In genomic region chr2:164126533-164126955, GRCm38 (mm10) we compare ENCODE assay signal across 10 mouse cellular contexts. TPM values are rescaled to one million over a fixed set of nuclear protein-coding genes. Genes with fewer than 3 reads are reported as not detected.
DNase-seq lines count a peak whose midpoint lies in the region; ATAC-seq and TF ChIP-seq lines count a peak whose summit lies in the region.
"Had no signal": no experiment of that assay in that cellular context is flagged by ENCODE, and none has a peak within 500 bp of the region (broad histone marks: within the 10 kb centered on the region; RNA-seq: fewer than 3 reads in every experiment).

No protein-coding gene starts in this region.

- DNase-seq in heart, postnatal 14 days, result peak; percentile 34 to 56
- peak; percentile 42 for DNase-seq in cerebellum, adult 9-10 months
- DNase-seq in kidney, postnatal 36 days, result peak; percentile 56 to 77
- peak; percentile 58 for DNase-seq in lung, embryonic 14.5 days
- DNase-seq in urinary bladder, postnatal 10 days (ENCODE audit: low spot score), result no peak
- no peak for DNase-seq in thymus, adult 18-20 months

- H3K9me3 ChIP-seq in heart, embryonic 12.5 days (replicated peaks), result no peaks in the 10 kb centered on the region
- no peaks in the 10 kb centered on the region for H3K9me3 ChIP-seq in ES-Bruce4 (replicated peaks; ENCODE audit: control insufficient read depth, insufficient read depth, low read length, poor library complexity, severe bottlenecking)
- H3K9me3 ChIP-seq in lung, embryonic 14.5 days (ENCODE audit: low read depth, low read length), result no peaks in the 10 kb centered on the region

- no peaks in the 10 kb centered on the region for H3K4me1 ChIP-seq in heart, embryonic 12.5 days (replicated peaks)
- no peaks in the 10 kb centered on the region for H3K4me1 ChIP-seq in ES-Bruce4 (ENCODE audit: control insufficient read depth, insufficient read depth, low read length)
- H3K4me1 ChIP-seq in lung, embryonic 14.5 days (ENCODE audit: insufficient read depth), result no peaks in the 10 kb centered on the region

- no peak overlapping the region for H3K4me3 ChIP-seq in heart, embryonic 12.5 days
- H3K4me3 ChIP-seq in ES-Bruce4 (ENCODE audit: low read depth, low read length), result no peak overlapping the region
- no peak overlapping the region for H3K4me3 ChIP-seq in lung, embryonic 14.5 days (ENCODE audit: low read depth, low read length)

- TF ChIP-seq EP300 in ES-Bruce4 (IDR thresholded peaks at IDR 0.05; ENCODE audit: insufficient read depth, low read depth, low read length), result no peak

- peak; percentile 58 for TF ChIP-seq CTCF in ES-Bruce4 (IDR thresholded peaks at IDR 0.05; ENCODE audit: low read depth, low read length)
- TF ChIP-seq CTCF in lung, embryonic 14.5 days (IDR thresholded peaks at IDR 0.05; ENCODE audit: low read depth), result peak; percentile 52

- no peak overlapping the region for H3K27ac ChIP-seq in heart, embryonic 12.5 days (ENCODE audit: poor library complexity, severe bottlenecking)
- H3K27ac ChIP-seq in ES-Bruce4 (ENCODE audit: insufficient read depth, low read length), result no peak overlapping the region
- H3K27ac ChIP-seq in lung, embryonic 14.5 days (ENCODE audit: low read depth), result no peak overlapping the region

- H3K36me3 ChIP-seq in heart, embryonic 12.5 days, result peaks cover 19% of the 10 kb centered on the region; the same call in 1 of the 2 replicates
- peaks cover 15% of the 10 kb centered on the region for H3K36me3 ChIP-seq in ES-Bruce4 (ENCODE audit: control insufficient read depth, insufficient read depth, low read length, poor library complexity, severe bottlenecking)
- H3K36me3 ChIP-seq in lung, embryonic 14.5 days (ENCODE audit: insufficient read depth), result peaks cover 34% of the 10 kb centered on the region; the same call in 1 of the 2 replicates

- no peak for ATAC-seq in heart, embryonic 12.5 days (ENCODE audit: insufficient number of reproducible peaks, low FRiP score)
- no peak for ATAC-seq in lung, embryonic 14.5 days (ENCODE audit: insufficient read depth)

- no peak overlapping the region for H3K9ac ChIP-seq in heart, embryonic 12.5 days
- H3K9ac ChIP-seq in ES-Bruce4 (ENCODE audit: low read depth, poor library complexity, severe bottlenecking), result no peak overlapping the region
- no peak overlapping the region for H3K9ac ChIP-seq in lung, embryonic 14.5 days

- intact Hi-C loops in heart, postnatal 14 days (cut with DNase I), result no loop called here

- 85% methylated on average over 13 of the region's 13 CpGs for WGBS in heart, embryonic 12.5 days
- 73% methylated on average over 13 of the region's 13 CpGs for WGBS in lung, embryonic 14.5 days

- no peaks in the 10 kb centered on the region for H3K27me3 ChIP-seq in heart, embryonic 12.5 days (replicated peaks)
- H3K27me3 ChIP-seq in ES-Bruce4 (ENCODE audit: control insufficient read depth, insufficient read depth, low read length, poor library complexity, severe bottlenecking), result no peaks in the 10 kb centered on the region
- no peaks in the 10 kb centered on the region for H3K27me3 ChIP-seq in lung, embryonic 14.5 days (ENCODE audit: insufficient read depth, low read length)

- no peak for TF ChIP-seq POLR2A in ES-Bruce4 (IDR thresholded peaks at IDR 0.05; ENCODE audit: insufficient read depth, low read length)

- no peak overlapping the region for H3K4me2 ChIP-seq in heart, embryonic 12.5 days
- no peak overlapping the region for H3K4me2 ChIP-seq in lung, embryonic 14.5 days

RNA-seq across cellular contexts. Expression of gene Kcns1, which starts 44.4 kb away (rescaled TPM):
- total RNA-seq in heart, postnatal 14 days (2021), result not detected
- polyA plus RNA-seq in heart, embryonic 12.5 days (2016; fragmentation: Nextera tagmentation; extraction: Ambion mirVana), result 0.15 and 0.18 TPM in 2 replicates
- polyA plus RNA-seq in ES-Bruce4 (2011; ENCODE audit: insufficient read depth, insufficient read length, low read depth, missing spikeins), result 0.22 and 0.24 TPM in 2 replicates
- not detected in 2 replicates for polyA plus RNA-seq in lung, embryonic 14.5 days (2014; fragmentation: Nextera tagmentation; extraction: Ambion mirVana)

RNA-seq across cellular contexts. Expression of gene Tomm34, which starts 55.6 kb away (rescaled TPM):
- total RNA-seq in heart, postnatal 14 days (2021), result 10 to 100 TPM; 19.3 to 19.9 TPM
- 55.7 and 56.6 TPM in 2 replicates for polyA plus RNA-seq in heart, embryonic 12.5 days (2016; fragmentation: Nextera tagmentation; extraction: Ambion mirVana)
- 90.0 and 91.0 TPM in 2 replicates for polyA plus RNA-seq in ES-Bruce4 (2011; ENCODE audit: insufficient read depth, insufficient read length, low read depth, missing spikeins)
- polyA plus RNA-seq in lung, embryonic 14.5 days (2014; fragmentation: Nextera tagmentation; extraction: Ambion mirVana), result 54.2 and 54.4 TPM in 2 replicates

RNA-seq across cellular contexts. Expression of gene Wfdc5, which starts 56.0 kb away (rescaled TPM):
- total RNA-seq in heart, postnatal 14 days (2021), result not detected
- polyA plus RNA-seq in heart, embryonic 12.5 days (2016; fragmentation: Nextera tagmentation; extraction: Ambion mirVana), result not detected in 2 replicates
- not detected in 2 replicates for polyA plus RNA-seq in ES-Bruce4 (2011; ENCODE audit: insufficient read depth, insufficient read length, low read depth, missing spikeins)
- polyA plus RNA-seq in lung, embryonic 14.5 days (2014; fragmentation: Nextera tagmentation; extraction: Ambion mirVana), result not detected in 2 replicates
- polyA plus RNA-seq: large intestine, adult 2 months; stomach, embryonic 14.5 days had no signal

RNA-seq across cellular contexts. Expression of gene Stk4, which starts 56.4 kb away (rescaled TPM):
- 10 to 100 TPM; 17.0 to 20.4 TPM for total RNA-seq in heart, postnatal 14 days (2021)
- 22.1 and 23.4 TPM in 2 replicates for polyA plus RNA-seq in heart, embryonic 12.5 days (2016; fragmentation: Nextera tagmentation; extraction: Ambion mirVana)
- 59.9 and 74.8 TPM in 2 replicates for polyA plus RNA-seq in ES-Bruce4 (2011; ENCODE audit: insufficient read depth, insufficient read length, low read depth, missing spikeins)
- 30.7 and 33.7 TPM in 2 replicates for polyA plus RNA-seq in lung, embryonic 14.5 days (2014; fragmentation: Nextera tagmentation; extraction: Ambion mirVana)

Comparison
In these comparisons a context has a peak if more than half of its experiments do, and no peak if none do; other contexts are left out.
1. DNase-seq: peak in heart, postnatal 14 days (2 of 2), cerebellum, adult 9-10 months (single experiment), kidney, postnatal 36 days (2 of 2) and lung, embryonic 14.5 days (single experiment); none in urinary bladder, postnatal 10 days (single experiment) and thymus, adult 18-20 months (0 of 2).